Mouse (Mus musculus): ENCODE data around the gene Cinp.

Cinp gene

DNA sequence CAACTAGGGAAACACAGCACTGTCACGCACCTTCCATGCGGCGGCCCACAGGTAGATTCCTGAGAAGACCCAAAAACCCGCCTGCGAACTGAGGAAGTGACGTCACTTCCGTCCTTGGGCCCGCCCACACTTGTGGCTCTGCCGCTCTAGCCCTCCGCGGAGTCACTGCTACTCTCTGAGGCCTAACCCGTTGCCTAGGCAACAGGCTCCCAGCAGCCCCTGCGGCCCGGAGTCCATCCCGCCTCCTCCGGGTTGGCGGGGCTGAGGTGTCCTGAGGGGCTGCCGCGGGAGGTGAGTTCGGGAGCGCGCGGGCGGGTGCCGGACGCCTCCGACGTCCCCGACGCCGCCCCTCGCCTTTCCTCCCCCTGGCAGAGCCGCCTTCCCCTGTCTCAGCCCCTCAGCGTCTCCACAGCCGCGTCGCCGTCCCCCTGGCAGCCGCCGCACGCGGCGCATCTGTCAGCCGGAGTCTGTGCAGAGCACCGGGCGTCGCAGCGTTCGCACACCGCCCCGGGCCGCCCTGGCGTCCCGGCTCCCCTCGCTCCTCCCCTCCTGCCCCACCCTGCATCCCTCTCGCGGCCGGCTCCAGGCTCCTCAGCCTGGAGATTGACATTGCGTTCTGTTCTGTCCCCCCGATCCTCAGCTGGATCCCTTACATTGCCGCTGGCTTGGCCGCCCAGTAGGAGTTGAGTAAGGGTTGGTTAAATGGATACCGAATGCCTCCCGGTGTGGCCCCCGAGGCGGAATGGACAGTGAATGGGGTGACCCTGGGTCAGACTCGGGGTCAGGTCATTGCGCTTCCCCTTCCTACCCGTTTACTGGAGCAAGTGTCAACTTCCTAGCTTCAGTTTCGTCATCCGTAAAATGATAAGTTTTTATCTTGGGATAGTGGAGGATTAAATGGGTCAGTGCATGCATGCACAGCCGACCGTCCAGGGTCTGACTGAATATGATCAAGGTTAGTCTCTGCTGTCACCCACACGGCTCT, at the start of gene Cinp, which contains the start of gene Tecpr2:
TSS of gene Cinp (minus strand) at position 110 of the 985 bp plus-strand sequence.
TSS of gene Tecpr2 (plus strand) at position 229 of the 985 bp plus-strand sequence.
- peak; percentile 97 for DNase-seq (ENCODE audit: extremely low spot score, low spot score)

- DNase-seq (ENCODE audit: extremely low spot score, low spot score), result no peak
Measured at GRCm38 (mm10) chr12:110937496-110937895, 48.6 kb upstream of the Cinp start.

GRCm38 (mm10) chr12:110935983-110936620, 47.2 kb upstream of the Cinp start:
- peak; percentile 65 for DNase-seq (ENCODE audit: extremely low spot score, low spot score)

GRCm38 (mm10) chr12:110932820-110933219, 43.9 kb upstream of the Cinp start:
- no peak for DNase-seq (ENCODE audit: extremely low spot score, low spot score)

- no peak for DNase-seq (ENCODE audit: extremely low spot score, low spot score)
Measured at GRCm38 (mm10) chr12:110921572-110921971, 32.6 kb upstream of the Cinp start.

- no peak for DNase-seq (ENCODE audit: extremely low spot score, low spot score)
Measured at GRCm38 (mm10) chr12:110920254-110920653, 31.3 kb upstream of the Cinp start.

DNA sequence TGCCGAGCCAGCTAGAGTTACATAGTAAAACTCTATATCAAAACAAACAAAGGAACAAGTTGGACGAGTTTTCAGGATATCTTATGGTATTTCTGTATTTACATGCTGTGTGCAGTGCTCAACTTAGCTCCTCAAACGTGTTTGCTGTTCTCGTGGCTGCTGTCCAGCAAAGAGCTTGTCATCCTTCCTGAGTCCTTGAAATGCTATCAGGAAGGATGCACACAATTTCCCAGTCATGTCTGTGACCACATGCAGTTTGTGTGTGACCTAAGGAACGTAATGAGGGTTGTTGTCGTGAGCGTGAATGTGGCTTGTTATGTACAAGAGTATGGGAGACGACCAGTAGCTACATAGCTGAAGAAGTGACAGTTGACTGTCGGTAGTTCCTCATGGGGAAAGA, 26.8 kb upstream of the Cinp start:
- DNase-seq (ENCODE audit: extremely low spot score, low spot score), result no peak

DNA sequence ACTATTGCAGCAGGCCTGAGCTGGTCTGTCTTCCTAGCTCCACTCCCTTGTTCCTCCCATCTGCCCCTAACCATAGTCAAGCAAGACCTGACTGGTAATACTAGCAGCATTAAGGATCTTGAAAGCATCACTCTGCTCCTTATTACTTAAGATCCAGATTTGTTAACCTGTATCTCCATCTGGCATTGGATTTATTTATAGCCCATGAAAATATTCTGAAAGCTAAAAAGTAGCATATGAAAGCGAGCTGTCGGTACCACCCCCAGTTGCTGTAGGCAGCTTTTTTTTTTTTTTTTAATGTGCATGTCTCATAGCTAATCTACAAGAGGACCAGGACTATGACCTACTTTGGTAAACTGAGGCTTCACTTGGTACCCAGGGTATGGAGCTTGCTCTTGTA, 21.0 kb upstream of the Cinp start:
- no peak for DNase-seq (ENCODE audit: extremely low spot score, low spot score)

DNA sequence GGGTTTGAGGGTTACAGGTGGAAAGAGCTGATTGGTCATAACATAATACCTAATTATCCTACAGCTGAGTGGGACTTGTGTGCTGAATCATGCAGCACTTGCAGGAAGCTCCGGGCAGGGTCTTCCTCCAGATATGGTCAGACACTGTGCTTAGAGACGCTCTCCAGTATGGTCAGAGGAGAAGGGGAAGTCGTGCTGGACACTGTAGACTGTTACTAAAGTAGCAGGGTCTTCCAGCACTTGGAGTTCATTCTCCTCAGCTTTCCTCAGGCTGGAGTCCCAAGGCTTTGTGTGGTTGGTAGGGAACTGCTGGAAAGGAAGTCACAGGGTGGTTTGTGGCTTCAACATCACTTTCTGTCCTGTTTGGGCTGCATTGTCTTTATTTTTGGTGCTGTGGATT, 18.9 kb upstream of the Cinp start:
- DNase-seq (ENCODE audit: extremely low spot score, low spot score), result no peak

GRCm38 (mm10) chr12:110903536-110903935, 14.6 kb upstream of the Cinp start:
- DNase-seq (ENCODE audit: extremely low spot score, low spot score), result no peak

- no peak for DNase-seq (ENCODE audit: extremely low spot score, low spot score)
Measured at GRCm38 (mm10) chr12:110902106-110902505, 13.2 kb upstream of the Cinp start.

GRCm38 (mm10) chr12:110891887-110892286, 2.9 kb upstream of the Cinp start:
- no peak for DNase-seq (ENCODE audit: extremely low spot score, low spot score)

DNA sequence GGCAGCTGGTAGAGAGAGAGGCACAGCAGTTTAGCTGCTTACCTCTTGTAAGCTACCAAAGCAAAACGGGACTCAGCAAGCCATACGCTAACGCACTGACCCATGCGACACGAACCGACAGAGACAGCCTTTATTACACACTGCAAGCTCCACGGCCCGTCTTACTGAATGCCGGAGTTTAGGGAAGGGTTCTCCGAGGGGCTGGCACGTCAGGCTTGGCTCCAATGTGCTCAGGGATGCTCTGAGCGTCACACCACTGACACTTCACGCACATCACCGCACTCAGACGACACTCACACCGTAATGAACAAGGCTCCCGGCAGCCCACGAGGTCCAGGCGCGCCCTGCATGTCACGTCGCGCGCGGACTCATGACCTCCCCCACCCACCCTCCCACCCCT, 339 bp downstream of the Cinp start:
- no peak for DNase-seq (ENCODE audit: extremely low spot score, low spot score)

GRCm38 (mm10) chr12:110888106-110888505, 839 bp downstream of the Cinp start:
- DNase-seq (ENCODE audit: extremely low spot score, low spot score), result no peak

GRCm38 (mm10) chr12:110885251-110885650, 3.7 kb downstream of the Cinp start:
- DNase-seq (ENCODE audit: extremely low spot score, low spot score), result no peak

GRCm38 (mm10) chr12:110882291-110882690, 6.7 kb downstream of the Cinp start:
- no peak for DNase-seq (ENCODE audit: extremely low spot score, low spot score)

GRCm38 (mm10) chr12:110875351-110875750, 13.6 kb downstream of the Cinp start:
- no peak for DNase-seq (ENCODE audit: extremely low spot score, low spot score)

DNA sequence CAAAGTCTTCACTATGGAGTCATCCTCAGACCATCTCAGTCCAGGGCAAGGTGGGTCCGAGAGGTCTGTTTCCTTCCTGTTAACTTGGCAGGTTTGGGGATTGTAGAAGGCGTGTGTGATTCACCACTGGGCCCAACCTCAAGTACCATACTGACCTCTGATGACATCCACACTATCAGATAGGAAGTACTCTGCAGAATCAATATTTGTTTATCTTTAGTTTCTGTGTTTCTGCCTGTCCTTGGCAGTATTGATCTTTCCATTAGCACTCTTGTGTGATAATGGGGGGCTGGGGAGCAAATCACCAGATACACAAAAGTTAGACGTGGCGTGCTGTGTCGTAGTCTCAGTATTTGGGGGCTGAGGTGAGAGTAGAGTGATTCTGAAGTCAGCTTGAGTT, 17.7 kb downstream of the Cinp start:
- DNase-seq (ENCODE audit: extremely low spot score, low spot score), result no peak

GRCm38 (mm10) chr12:110870107-110870506, 18.8 kb downstream of the Cinp start:
- no peak for DNase-seq (ENCODE audit: extremely low spot score, low spot score)

GRCm38 (mm10) chr12:110865989-110866388, 23.0 kb downstream of the Cinp start:
- no peak for DNase-seq (ENCODE audit: extremely low spot score, low spot score)

- DNase-seq (ENCODE audit: extremely low spot score, low spot score), result no peak
Measured at GRCm38 (mm10) chr12:110865571-110865970, 23.4 kb downstream of the Cinp start.

DNA sequence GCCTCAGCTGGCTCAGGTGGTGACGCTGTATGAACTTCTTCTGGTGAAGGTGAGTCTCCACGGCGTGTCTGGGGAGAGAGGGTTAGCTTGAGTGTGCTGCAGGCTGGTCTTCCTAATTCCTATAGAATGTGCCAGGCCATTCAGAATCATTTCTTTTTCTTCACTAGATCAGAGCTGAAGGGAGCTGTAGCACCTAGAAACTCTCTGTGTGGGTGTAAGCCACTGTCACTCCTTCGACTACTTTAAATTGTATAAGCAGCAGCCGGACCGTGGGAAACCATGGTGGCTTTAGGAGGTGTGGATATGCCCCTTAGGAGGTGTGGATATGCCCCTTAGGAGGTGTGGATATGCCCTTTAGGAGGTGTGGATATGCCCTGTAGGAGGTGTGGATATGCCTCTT, 24.9 kb downstream of the Cinp start:
- DNase-seq (ENCODE audit: extremely low spot score, low spot score), result no peak

All from neural tube, embryonic 10.5 days (tissue).